Mouse (Mus musculus) ovary, adult 18-20 months (tissue): ENCODE results near the gene Sfr1.
A peak's percentile ranks its signal among the peaks of the same experiment; 100 is the strongest.

ENCODE experiments used
- DNase-seq: peaks from one replicate; pipeline ENCODE4 v3.0.0; 2022; ENCODE audit warnings: low spot score, mixed read lengths

The Sfr1 gene

DNA sequence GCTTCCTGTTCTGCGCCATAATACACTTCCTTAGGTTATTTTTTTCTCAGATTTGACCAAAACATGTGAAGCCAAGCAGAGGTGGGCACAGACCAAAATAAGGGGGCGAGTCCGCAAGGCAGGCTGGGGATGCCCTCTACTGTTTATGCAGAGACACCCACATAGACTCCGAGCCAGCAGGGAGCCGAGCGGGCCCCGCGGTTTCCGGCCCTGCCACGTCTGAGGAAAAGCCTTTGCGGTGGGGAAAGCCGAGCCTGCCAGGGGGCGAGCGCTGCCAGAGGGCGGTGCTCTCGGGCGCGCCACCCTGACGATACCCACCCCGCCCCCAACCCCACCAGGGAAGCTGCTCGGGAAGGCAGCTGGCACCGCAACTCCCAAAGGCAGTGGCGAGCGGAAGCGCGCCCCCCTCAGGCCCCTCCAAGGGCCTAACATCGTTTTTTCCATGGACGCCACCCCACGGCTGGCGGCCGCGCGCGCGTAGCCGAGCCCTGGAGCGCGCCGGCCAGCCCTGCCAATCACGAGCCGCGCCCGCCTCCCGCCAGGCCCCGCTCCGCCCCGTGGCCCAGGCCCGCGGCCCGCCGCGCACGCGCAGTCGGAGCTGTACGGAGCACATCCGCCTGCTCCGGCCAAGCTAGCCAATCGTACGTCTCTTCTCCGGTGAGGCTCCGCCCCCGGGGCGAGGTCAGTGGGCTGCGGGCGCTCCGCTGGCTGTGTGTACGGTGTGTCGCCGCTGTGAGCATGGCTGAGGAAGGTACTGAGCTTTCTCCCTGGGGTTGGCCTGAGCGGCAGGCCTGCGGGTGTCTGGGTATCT lies at the start of gene Sfr1:
Sfr1 (plus strand) TSS at position 612 of the 811 bp plus-strand sequence.
- DNase-seq = peak; percentile 99

DNA sequence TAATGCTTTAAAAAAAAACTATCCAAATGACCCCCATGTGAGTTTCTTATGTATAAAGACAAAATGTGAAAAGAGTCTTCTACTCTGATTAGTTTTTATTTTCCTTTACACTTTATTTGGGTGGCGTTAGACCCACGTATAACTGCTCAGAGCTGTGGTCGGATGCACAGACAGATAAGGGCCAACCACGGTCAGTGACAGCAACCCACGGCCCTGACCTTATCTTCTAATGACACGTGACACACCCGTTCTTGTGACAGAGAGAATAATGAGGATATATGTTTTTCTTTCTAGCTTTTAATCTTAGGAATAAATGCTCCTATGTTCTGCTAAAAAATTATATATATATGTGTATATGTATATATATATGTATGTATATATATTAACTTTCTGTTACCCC lies 41.9 kb upstream of the Sfr1 start:
- DNase-seq = no peak

DNA sequence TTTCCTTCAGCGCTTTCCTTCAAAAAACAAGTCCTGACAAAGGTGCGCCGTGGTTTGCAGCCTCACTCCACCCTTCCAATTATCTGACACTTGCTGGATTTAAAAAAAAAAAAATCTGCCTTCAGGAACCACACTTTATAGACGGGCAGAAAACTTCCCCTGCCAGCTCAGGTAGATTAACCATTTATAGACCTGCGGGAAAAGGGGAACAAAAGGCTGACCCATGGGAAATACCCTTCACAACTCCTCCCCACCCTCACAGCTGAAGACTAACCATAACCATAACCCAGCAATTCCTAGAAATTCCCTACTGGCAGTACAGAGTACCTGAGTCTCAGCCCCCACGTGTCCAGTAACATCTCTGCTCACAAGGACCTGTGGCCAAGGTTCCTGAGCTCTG lies 39.5 kb upstream of the Sfr1 start, which contains the start of gene Col17a1:
Col17a1 (minus strand) TSS at position 101 of the 400 bp plus-strand sequence.
- DNase-seq = no peak

DNA sequence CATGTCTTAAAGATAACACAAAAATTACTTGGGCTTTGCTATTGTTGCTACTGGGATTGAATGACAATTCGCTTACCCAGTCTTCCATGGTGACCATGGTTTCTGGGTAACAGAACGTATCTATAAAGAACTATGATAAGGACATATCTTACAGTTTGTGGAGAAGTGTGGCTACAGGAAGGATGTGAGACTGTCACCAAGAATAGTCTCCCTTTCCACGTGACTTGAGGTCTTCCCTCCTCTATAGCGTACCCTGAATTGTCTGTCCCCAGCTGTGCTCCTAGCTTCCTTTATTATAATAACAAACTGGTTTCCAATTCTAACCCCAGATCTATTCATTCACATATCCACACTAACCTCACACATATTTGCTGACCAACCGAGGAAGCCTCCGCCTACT lies 35.8 kb upstream of the Sfr1 start:
- DNase-seq = no peak

DNA sequence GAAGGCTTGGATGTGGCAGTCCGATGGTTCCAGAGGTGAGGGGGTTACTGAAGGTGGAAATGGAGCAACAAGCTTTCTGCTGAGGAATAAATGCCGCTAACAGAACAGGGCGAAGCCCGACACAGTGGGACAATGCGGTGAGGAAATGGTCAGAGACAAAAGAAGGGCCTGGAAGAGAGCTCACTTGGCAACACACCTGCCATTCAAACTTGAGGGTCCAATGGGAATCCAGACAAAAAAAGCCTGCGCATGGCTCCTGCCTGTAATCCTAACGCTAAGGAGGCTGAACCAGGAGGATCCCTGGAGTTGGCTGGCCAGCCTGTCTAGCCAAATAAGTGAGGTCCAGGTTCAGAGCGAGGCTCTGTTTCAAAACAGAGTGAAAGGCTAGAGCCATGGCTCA lies 35.1 kb upstream of the Sfr1 start:
- DNase-seq = no peak

DNA sequence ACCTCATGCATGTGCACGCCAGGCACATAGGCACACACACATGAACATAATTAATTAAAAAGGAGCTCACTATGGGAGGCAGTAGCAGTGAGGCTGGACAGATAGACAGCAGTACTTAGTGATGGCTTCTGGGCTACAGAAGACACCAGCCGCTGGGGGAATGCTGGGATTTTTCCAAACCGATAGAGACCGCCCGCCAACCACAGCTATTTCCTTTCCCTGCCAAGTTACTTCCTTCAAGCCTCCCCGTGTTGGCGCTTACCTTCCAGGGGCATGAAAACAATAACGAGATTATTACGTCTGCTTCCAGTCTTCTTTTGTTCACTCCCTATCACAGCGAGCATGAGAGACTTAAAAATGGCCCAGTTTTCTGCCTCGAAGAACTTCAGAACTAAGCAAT lies 34.4 kb upstream of the Sfr1 start:
- no peak for DNase-seq

DNA sequence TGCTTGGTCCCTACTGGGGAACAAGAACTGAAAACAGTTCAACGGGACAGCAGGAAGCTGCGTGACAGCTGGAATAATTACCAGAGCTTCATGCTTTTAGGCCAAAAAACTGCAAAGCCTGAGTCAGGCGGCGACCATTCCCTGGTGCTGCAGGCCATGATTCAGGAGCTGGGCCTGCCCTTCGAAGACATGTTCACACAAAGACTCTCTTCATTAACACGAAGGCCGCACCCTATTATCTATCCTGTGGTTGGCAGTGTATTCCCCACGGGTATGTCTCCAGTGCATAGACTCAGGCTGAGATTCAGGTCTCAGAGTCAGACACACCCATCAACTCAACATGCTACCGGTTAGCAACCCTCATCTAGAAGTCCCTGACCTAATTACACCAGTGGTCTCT lies 33.2 kb upstream of the Sfr1 start:
- no peak for DNase-seq

DNA sequence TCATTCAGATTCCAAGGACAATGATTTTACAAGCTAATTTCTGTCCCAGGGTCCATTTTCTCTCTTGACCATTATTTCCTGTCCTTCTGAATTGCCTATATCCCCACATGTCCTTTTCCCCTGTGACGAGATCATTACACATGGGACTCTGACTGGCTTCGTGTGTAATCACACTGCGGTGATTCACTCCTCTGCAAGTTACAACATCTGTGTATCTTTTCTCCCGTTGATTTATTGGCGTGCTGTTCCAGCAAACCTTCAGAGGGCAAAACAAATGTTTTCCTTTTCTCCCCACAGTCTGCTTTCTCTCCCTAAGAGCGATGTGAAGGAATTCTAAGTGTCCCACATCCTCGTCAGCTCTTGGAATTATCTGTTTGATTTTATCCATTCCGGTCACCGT lies 31.7 kb upstream of the Sfr1 start:
- peak; percentile 42 for DNase-seq

DNA sequence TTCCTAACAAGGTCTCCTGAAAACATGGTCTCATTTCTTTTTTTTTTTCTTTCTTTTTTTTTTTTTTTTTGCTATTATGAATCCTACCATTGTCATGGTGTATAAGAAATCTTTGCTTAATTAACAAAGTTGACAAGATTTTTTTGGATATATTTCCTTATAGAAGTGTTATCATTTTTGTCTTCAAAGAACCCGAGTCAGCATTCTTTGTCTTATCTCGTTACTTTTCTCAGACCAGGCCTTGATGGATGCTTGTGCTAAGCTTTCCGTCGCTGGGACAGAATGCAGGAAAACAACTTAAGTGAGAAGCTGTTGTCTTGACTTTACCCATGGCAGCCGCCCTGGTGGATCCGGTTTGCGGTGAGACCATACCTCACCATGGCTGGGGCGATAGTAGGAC lies 31.0 kb upstream of the Sfr1 start:
- no peak for DNase-seq

DNA sequence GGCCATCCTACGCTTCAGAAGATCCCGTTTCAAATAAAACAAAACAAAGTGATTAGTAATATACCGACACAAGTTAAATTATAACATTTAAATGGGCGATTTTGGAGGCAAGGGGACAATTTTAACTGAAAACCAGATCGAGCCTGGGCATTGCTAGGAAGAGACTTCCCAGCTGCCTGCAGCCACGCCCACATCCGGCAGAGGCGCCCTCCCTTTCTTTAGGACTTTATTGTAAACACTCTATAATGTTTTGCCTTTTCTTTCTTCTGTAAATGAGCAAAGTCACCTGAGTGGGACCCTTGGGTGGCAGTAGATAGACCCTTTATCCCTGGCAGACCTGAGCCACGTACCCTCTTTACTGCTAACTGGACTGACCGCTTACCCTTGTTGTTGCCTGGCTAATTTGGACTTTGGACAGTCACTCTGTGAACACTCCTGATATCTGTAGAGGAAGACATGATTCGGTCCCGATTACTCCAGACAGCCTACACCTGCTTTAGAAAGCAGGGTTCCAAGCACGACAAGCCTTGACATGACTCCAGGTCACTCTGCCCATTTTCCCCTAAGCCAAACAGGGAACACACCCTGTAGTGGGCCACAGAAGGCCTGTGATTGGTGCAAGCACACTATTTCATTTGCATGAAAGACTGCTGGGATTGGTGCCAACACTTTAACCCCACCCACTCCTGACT lies 26.3 kb upstream of the Sfr1 start:
- DNase-seq = no peak

DNA sequence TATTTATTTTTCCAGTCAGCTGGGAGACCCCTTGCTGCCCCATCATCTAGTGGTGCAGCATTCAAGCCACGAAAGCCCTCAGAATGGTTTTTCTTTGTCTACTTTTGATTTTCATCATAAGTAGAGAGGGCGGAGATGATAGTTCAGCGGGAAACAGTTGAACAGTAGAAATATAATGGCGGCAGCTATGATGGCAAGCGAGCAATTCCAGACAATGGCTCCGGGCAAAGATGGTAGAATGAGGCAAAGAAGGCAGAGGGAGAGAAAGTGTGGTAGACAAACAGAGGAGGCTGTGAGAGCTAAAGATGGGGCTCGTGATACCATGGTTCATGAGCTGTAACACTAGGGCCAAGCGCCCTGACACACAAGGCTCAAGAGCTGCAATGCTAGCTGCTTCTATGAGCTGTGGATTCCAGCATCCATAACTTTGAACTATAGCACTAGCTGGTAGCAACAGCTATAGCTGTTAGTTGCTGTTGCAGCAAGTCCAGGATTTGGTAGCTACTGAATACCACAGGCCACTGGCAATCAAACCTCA lies 25.6 kb upstream of the Sfr1 start:
- DNase-seq = no peak

DNA sequence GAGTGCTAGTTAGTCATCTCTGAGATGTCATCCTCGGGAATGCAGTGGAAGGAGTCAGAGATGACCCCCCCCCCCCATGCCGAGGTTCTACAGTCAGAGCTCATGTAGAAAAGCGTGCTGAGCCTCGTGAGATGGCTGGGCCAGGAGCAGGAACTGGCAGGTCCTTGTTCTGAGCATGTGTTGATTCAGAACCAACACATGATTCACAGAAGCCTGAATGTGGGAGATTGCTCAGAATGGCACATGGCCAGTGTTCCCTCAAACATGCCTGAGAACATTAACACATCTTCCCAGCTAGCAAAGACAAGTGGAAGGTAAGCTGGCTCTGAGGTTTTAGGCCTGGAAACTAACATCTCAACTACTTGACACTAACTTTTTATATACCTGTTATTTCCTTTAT lies 21.1 kb upstream of the Sfr1 start:
- DNase-seq = no peak

DNA sequence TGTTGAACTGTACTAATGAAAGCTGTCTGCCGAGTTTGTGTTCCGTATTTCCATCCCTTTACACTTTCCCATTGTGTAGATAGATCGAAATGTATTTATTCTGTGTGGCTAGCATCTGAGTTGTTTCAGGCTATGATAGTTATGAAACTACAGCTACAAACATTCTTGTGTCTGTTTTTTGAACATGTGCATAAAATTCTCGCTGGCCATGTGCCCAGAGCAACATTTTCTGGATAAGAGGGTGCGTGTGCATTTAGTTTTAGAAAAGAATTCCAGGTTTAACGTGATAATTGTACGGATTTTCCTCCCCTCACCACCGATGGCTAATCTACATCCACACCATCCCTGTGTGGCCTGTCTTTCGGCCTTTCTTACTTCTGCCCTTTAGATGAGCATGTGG lies 18.0 kb upstream of the Sfr1 start:
- no peak for DNase-seq

DNA sequence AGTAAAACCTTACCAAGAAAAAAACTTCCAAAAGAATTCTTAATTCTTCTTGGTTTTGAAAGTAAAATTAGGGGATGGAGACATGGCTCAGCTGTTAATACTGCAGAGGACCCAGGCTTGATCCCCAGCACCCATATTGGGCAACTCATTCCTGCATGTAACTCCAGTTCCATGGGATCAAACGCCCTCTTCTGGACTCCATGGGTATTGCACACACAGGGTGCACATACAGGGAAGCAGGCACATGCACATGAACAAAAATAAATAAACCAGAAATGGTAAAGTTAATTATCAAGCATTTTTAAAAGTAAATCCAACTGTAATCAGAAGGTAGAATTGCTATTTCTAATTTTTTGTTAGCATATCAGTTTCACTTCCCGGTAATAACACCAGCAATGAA lies 15.3 kb upstream of the Sfr1 start:
- no peak for DNase-seq

DNA sequence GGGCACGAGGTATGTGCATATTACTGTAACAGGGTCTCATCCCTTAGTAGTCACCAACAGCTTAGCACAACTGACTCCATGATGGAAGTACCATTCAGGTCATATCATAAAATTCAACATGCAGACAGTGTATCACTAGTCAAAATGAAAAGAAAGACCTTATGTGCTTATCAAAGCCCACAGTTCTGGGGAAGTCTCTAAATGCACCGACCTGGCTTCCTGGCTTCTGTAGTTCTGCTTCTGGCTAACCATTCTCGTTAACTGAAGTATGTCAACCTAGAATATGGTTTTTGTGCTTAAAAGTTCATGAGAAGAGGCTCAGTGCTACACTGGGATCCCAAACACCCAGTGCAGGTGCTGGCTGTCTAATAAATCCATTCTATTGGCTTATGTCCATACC lies 12.3 kb upstream of the Sfr1 start:
- no peak for DNase-seq

DNA sequence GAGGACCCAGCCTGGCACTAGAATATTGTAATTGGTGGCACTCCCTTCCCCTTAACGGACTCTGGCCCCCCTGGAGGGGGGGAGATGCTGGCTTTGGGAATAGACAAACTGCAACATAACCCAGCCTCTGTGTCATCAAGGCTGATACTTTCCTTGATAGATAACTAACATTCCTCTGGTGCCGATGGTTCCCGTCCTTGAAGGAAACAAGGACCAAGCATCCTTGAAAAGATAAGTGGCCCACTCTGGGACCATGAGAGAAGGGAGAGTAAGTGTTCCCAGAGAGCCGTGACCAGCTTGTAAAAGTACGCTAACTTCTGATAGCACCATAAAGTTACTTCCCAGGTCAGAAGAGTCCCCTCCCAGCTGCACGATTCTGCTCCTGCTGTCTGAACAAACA lies 9.0 kb upstream of the Sfr1 start:
- DNase-seq = peak; percentile 61

DNA sequence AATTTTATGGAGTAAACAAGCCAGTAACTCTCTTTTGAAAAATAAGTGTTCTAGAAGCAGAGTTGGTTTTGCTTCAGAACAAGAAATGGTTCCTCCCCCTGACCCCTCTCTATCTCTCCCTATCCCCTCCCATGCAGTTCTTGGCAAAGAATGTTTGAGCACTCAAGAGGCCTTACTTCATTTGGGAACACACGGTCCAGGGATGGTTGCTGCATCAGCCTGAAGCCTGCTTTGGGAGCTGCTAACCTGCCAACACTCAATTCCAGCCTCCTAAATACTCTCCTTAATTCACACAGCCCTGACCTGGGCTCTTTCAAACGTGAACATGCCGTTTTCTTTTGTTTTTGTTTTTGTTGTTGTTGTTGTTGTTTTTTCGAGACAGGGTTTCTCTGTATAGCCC lies 6.6 kb upstream of the Sfr1 start:
- DNase-seq = no peak

DNA sequence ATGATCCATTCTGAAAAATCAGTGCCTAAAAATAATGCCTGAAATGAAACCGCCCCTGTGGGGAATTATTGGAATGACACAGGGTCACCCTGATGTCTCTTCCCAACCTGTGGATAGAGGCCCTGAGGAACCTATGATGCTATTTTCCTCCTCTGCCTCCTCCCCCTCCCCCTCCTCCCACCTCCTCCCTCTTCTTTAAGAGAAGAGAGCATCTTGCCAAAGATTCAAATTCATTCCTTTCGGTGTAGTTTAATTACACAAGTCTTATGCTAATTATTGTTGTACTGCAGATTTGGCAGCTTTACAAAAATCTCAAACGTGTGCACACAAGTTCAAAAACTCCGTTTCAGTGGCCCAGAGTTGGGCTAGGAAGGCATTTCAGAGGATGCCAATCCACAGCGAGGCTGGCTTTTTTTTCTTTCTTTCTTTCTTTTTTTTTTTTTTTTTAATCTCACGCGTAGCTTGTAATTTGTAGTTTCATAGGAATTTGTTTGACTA lies 5.8 kb upstream of the Sfr1 start:
- no peak for DNase-seq

DNA sequence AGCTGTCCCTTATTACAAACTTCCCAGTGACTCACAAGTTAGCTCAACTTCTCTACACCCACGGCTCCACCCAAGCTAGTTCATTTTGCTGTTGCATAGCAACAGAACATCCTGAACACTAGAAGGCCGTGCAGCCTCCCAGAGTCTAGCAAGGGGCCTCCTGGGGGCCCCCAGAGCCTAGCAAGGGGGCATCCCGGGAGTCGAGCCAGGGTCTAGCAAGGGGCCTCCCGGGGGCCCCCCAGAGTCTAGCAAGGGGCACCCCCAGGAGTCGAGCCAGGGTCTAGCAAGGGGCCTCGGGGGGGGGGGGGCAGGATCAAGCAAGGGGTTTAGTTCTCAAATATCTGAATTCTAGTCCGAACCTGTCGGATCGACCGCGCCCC lies 801 bp upstream of the Sfr1 start:
- DNase-seq = peak; percentile 68

DNA sequence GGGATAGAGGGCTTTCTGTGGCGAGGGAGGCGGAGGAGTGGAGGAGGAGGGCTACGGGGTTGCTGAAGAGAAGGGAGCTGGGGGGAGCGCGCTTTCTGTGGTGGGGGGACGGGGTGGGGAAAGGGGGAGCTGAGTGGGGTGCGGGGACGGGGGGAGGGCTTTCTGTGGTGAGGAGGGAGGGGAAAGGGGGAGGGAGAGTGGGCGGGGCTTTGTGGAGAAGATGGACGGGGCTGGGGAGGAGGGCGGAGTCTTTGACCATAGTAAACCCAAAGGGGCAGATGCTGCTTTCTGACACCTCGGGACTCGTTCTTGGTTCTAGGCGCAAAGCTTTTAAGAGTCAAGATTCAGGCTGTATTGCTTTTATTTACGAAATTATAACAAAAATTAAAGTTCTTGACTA lies 449 bp downstream of the Sfr1 start:
- DNase-seq = peak; percentile 31

DNA sequence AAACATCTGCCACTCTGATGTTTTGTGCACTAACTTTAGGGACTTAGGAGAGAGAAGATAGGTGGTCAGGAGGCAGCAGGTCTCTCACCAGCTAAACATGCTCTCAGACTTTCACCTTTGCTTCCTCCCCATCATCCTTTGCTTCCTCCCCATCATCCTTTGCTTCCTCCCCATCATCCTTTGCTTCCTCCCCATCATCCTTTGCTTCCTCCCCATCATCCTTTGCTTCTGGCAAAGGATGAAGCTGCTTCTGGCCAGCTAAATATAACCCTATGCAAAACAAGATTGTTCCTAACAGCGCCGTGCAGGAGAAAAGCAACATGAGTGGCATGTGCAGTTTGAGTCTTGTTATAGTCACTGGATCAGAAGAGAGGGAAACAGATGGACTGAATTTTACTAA lies 15.6 kb downstream of the Sfr1 start:
- no peak for DNase-seq

DNA sequence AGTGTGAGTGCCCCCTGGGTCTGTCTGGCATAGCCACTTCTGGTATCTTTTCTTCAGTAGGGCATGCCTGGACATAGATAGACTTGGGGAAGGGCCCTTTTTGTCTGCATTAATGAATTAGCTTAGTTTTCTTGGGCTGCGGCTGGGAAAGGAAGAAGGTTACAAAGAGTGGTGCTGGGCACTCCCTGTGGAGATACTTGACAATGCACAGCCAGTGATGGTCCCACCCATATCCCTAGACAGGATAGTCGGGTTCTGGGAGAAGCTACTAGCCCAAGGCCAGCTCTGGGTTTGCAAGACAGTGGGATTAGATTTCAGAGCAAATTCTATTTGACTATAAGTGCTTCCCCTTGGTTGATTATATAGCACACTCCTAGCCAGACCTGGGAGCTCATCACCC lies 17.5 kb downstream of the Sfr1 start:
- DNase-seq = no peak

DNA sequence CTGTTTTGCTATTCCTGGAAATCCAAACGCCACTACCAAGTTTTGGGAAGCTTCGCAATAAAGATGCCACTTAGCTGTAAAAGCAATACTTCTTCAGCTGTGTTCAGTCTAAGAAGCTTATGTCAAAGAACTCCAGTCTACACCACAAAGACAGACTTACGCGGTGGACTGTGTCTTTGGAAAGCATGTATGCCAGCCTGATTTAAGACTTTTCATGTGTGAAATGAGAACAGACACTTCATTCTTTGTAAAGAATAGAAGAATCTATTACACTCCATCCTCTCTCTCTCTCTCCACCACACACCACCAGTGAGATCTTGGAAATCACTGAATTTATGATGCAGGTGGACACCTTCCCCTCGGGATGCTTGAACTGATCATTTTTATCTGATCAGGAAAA lies 18.9 kb downstream of the Sfr1 start:
- DNase-seq = no peak
